Mouse (Mus musculus) liver, postnatal 0 days (tissue): Measurements from ENCODE around the gene Six5.

Experiments
- CTCF ChIP-seq: sonication (generic); IDR thresholded peaks from 2 replicates; pipeline ENCODE4 v1.5.1; 2016; ENCODE audit warnings: antibody characterized with exemption, low read depth
- EP300 ChIP-seq: IDR thresholded peaks from 2 replicates; pipeline ENCODE4 v1.6.1; 2016; ENCODE audit warnings: antibody characterized with exemption, low read depth, mild to moderate bottlenecking

DNA sequence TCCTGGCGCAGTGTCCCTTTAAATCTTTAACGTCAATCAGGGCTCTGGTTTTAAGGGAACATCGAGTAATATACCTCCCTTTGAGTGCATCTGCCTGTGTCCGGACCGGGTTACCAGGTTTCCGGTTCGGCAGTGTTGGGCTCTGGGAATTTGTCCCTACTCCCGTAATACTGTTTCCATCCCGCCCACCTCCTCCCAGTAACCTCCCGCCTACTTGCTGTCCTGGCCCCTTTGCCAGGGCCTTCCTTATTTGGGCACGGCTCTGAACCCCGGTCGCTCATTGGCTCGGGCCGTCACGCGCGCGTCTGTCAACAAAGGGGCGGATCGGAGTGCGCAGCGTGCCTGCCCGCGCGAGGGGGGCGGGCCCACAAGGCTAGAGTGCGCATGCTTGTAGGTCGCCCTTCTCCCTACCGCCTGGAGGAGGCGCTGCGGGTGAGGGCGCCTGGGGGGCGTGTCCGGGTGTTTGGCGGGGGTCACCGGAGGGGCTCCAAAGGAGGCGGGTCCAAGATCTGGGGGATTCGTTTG is 37.0 kb downstream of the Six5 start:
- TF ChIP-seq CTCF (peak; percentile 86), EP300 (no peak)
